Mouse (Mus musculus) ES-E14 (cell line): ENCODE data around the gene Nr2c1.

Experiments
- CHD2 ChIP-seq: IDR thresholded peaks from 2 replicates; pipeline ENCODE4 v1.6.1; 2014; ENCODE audit warnings: mild to moderate bottlenecking, low read depth, low read length, inconsistent platforms
- HCFC1 ChIP-seq: IDR thresholded peaks from 2 replicates; pipeline ENCODE4 v1.6.1; 2012; ENCODE audit warnings: low read length, inconsistent platforms, borderline replicate concordance; ENCODE audit not compliant: insufficient read depth
- ZC3H11A ChIP-seq: IDR thresholded peaks from 2 replicates; pipeline ENCODE4 v1.6.1; 2012; ENCODE audit warnings: low read depth, mild to moderate bottlenecking, inconsistent platforms, low read length, borderline replicate concordance
- ZNF384 ChIP-seq: IDR thresholded peaks from 2 replicates; pipeline ENCODE4 v1.6.1; 2012; ENCODE audit warnings: low read depth, low read length, inconsistent platforms

GRCm38 (mm10) chr10:94129680-94130119 lies 18.1 kb upstream of the Nr2c1 start:
- no peak for TF ChIP-seq HCFC1
- TF ChIP-seq ZC3H11A = no peak
- TF ChIP-seq CHD2 = no peak
- TF ChIP-seq ZNF384 = no peak
